Mouse (Mus musculus): ENCODE results near the gene Cd34. TPM values are rescaled to one million over a fixed set of nuclear protein-coding genes. Genes with fewer than 3 reads are reported as not detected.

Cd34 gene
- polyA plus RNA-seq, 1 experiment: 46.9 TPM

Other genes starting within 250 kb of the Cd34 start
- gene Cd46, start 153.4 kb downstream of the Cd34 start, polyA plus RNA-seq (2012; ENCODE audit: insufficient read depth, insufficient read length, missing spikeins): 0.67 and 1.1 TPM in 2 replicates
- gene Cr1l, start 192.8 kb downstream of the Cd34 start, polyA plus RNA-seq (2012; ENCODE audit: insufficient read depth, insufficient read length, missing spikeins): 73.3 and 90.1 TPM in 2 replicates
- not detected in 2 replicates for gene Cr2, start 237.9 kb downstream of the Cd34 start, polyA plus RNA-seq (2012; ENCODE audit: insufficient read depth, insufficient read length, missing spikeins)